Mouse (Mus musculus): Measurements from ENCODE around the gene Rnf150. TPM values are rescaled to one million over a fixed set of nuclear protein-coding genes. Genes with fewer than 3 reads are reported as not detected.
A peak's percentile ranks its signal among the peaks of the same experiment; 100 is the strongest.

Rnf150 gene
- polyA plus RNA-seq, 1 experiment from 2014 or later: 1.5 TPM

GRCm38 (mm10) chr8:82846730-82847129, 16.4 kb upstream of the Rnf150 start:
- DNase-seq (ENCODE audit: low spot score): no peak
- 90% methylated on average over 4 of the region's 4 CpGs for WGBS
- Histone ChIP-seq H3K4me3 (ENCODE audit: low read depth, low read length) (no peak overlapping the region), H3K4me1 (replicated peaks; ENCODE audit: control insufficient read depth, insufficient read depth, low read length) (no peaks in the 10 kb centered on the region), H3K9me3 (ENCODE audit: control insufficient read depth, low read length) (no peaks in the 10 kb centered on the region), H3K9ac (ENCODE audit: low read length) (no peak overlapping the region), H3K27ac (ENCODE audit: low read depth, low read length) (no peak overlapping the region), H3K27me3 (ENCODE audit: control insufficient read depth, insufficient read depth, low read length) (no peaks in the 10 kb centered on the region), H3K36me3 (ENCODE audit: control insufficient read depth, insufficient read depth, low read length) (no peaks in the 10 kb centered on the region), H3K4me2 (ENCODE audit: low read depth, low read length, severe bottlenecking) (no peak overlapping the region)
- ATAC-seq (replicated peaks; ENCODE audit: low FRiP score): no peak

- H3K4me2 ChIP-seq (ENCODE audit: low read depth, low read length, severe bottlenecking): no peak overlapping the region
- H3K4me3 ChIP-seq (ENCODE audit: low read depth, low read length): no peak overlapping the region
- WGBS: 79% methylated on average over 9 of the region's 9 CpGs
- no peak overlapping the region for H3K27ac ChIP-seq (ENCODE audit: low read depth, low read length)
- no peaks in the 10 kb centered on the region for H3K36me3 ChIP-seq (ENCODE audit: control insufficient read depth, insufficient read depth, low read length)
- DNase-seq (ENCODE audit: low spot score) (no peak), ATAC-seq (replicated peaks; ENCODE audit: low FRiP score) (no peak)
- H3K9me3 ChIP-seq (ENCODE audit: control insufficient read depth, low read length): no peaks in the 10 kb centered on the region
- H3K9ac ChIP-seq (ENCODE audit: low read length): no peak overlapping the region
- H3K4me1 ChIP-seq (replicated peaks; ENCODE audit: control insufficient read depth, insufficient read depth, low read length): no peaks in the 10 kb centered on the region
- H3K27me3 ChIP-seq (ENCODE audit: control insufficient read depth, insufficient read depth, low read length): no peaks in the 10 kb centered on the region
Measured at GRCm38 (mm10) chr8:82858541-82859342, 4.4 kb upstream of the Rnf150 start.

GRCm38 (mm10) chr8:82859343-82859620, 3.9 kb upstream of the Rnf150 start:
- ATAC-seq (replicated peaks; ENCODE audit: low FRiP score) (no peak), DNase-seq (ENCODE audit: low spot score) (no peak)
- H3K9ac ChIP-seq (ENCODE audit: low read length): no peak overlapping the region
- 86% methylated on average over 2 of the region's 2 CpGs for WGBS
- no peaks in the 10 kb centered on the region for H3K27me3 ChIP-seq (ENCODE audit: control insufficient read depth, insufficient read depth, low read length)
- no peak overlapping the region for H3K4me3 ChIP-seq (ENCODE audit: low read depth, low read length)
- H3K27ac ChIP-seq (ENCODE audit: low read depth, low read length): no peak overlapping the region
- no peaks in the 10 kb centered on the region for H3K36me3 ChIP-seq (ENCODE audit: control insufficient read depth, insufficient read depth, low read length)
- H3K9me3 ChIP-seq (ENCODE audit: control insufficient read depth, low read length): no peaks in the 10 kb centered on the region
- H3K4me2 ChIP-seq (ENCODE audit: low read depth, low read length, severe bottlenecking): no peak overlapping the region
- no peaks in the 10 kb centered on the region for H3K4me1 ChIP-seq (replicated peaks; ENCODE audit: control insufficient read depth, insufficient read depth, low read length)

GRCm38 (mm10) chr8:82863745-82864520, 777 bp downstream of the Rnf150 start:
- H3K27ac ChIP-seq (ENCODE audit: low read depth, low read length): peak overlapping the region; percentile 13; the same call in 1 of the 2 replicates
- ATAC-seq (replicated peaks; ENCODE audit: low FRiP score): peak; percentile 76
- under 1% methylated on average over 74 of the region's 80 CpGs for WGBS
- no peaks in the 10 kb centered on the region for H3K27me3 ChIP-seq (ENCODE audit: control insufficient read depth, insufficient read depth, low read length)
- no peaks in the 10 kb centered on the region for H3K4me1 ChIP-seq (replicated peaks; ENCODE audit: control insufficient read depth, insufficient read depth, low read length)
- H3K4me3 ChIP-seq (ENCODE audit: low read depth, low read length): peak overlapping the region; percentile 54
- H3K36me3 ChIP-seq (ENCODE audit: control insufficient read depth, insufficient read depth, low read length): no peaks in the 10 kb centered on the region
- no peaks in the 10 kb centered on the region for H3K9me3 ChIP-seq (ENCODE audit: control insufficient read depth, low read length)
- peak; percentile 84 for DNase-seq (ENCODE audit: low spot score)
- H3K4me2 ChIP-seq (ENCODE audit: low read depth, low read length, severe bottlenecking): peak overlapping the region; percentile 71
- H3K9ac ChIP-seq (ENCODE audit: low read length): peak overlapping the region; percentile 81

- H3K27ac ChIP-seq (ENCODE audit: low read depth, low read length): no peak overlapping the region
- WGBS: 2% methylated on average over 10 of the region's 10 CpGs
- ATAC-seq (replicated peaks; ENCODE audit: low FRiP score): peak; percentile 42; the same call in 1 of the 2 replicates
- peak overlapping the region; percentile 54 for H3K4me3 ChIP-seq (ENCODE audit: low read depth, low read length)
- peak overlapping the region; percentile 81 for H3K9ac ChIP-seq (ENCODE audit: low read length)
- H3K4me2 ChIP-seq (ENCODE audit: low read depth, low read length, severe bottlenecking): peak overlapping the region; percentile 71
- H3K4me1 ChIP-seq (replicated peaks; ENCODE audit: control insufficient read depth, insufficient read depth, low read length): no peaks in the 10 kb centered on the region
- H3K9me3 ChIP-seq (ENCODE audit: control insufficient read depth, low read length): no peaks in the 10 kb centered on the region
- no peak for DNase-seq (ENCODE audit: low spot score)
- H3K27me3 ChIP-seq (ENCODE audit: control insufficient read depth, insufficient read depth, low read length): no peaks in the 10 kb centered on the region
- no peaks in the 10 kb centered on the region for H3K36me3 ChIP-seq (ENCODE audit: control insufficient read depth, insufficient read depth, low read length)
Measured at GRCm38 (mm10) chr8:82864521-82864818, 1.3 kb downstream of the Rnf150 start.

GRCm38 (mm10) chr8:82865239-82865638, 2.1 kb downstream of the Rnf150 start:
- H3K9ac ChIP-seq (ENCODE audit: low read length): peak overlapping the region; percentile 81; the same call in 1 of the 2 replicates
- H3K4me1 ChIP-seq (replicated peaks; ENCODE audit: control insufficient read depth, insufficient read depth, low read length): no peaks in the 10 kb centered on the region
- no peaks in the 10 kb centered on the region for H3K9me3 ChIP-seq (ENCODE audit: control insufficient read depth, low read length)
- H3K4me2 ChIP-seq (ENCODE audit: low read depth, low read length, severe bottlenecking): peak overlapping the region; percentile 71; the same call in 1 of the 2 replicates
- no peak for DNase-seq (ENCODE audit: low spot score)
- WGBS: 52% methylated on average over 5 of the region's 5 CpGs
- no peak overlapping the region for H3K27ac ChIP-seq (ENCODE audit: low read depth, low read length)
- H3K4me3 ChIP-seq (ENCODE audit: low read depth, low read length): peak overlapping the region; percentile 54
- ATAC-seq (replicated peaks; ENCODE audit: low FRiP score): no peak
- no peaks in the 10 kb centered on the region for H3K27me3 ChIP-seq (ENCODE audit: control insufficient read depth, insufficient read depth, low read length)
- no peaks in the 10 kb centered on the region for H3K36me3 ChIP-seq (ENCODE audit: control insufficient read depth, insufficient read depth, low read length)

- H3K27me3 ChIP-seq (ENCODE audit: control insufficient read depth, insufficient read depth, low read length): no peaks in the 10 kb centered on the region
- no peaks in the 10 kb centered on the region for H3K36me3 ChIP-seq (ENCODE audit: control insufficient read depth, insufficient read depth, low read length)
- no peaks in the 10 kb centered on the region for H3K4me1 ChIP-seq (replicated peaks; ENCODE audit: control insufficient read depth, insufficient read depth, low read length)
- no peaks in the 10 kb centered on the region for H3K9me3 ChIP-seq (ENCODE audit: control insufficient read depth, low read length)
- no peak overlapping the region for H3K9ac ChIP-seq (ENCODE audit: low read length)
- H3K4me2 ChIP-seq (ENCODE audit: low read depth, low read length, severe bottlenecking): no peak overlapping the region
- no peak overlapping the region for H3K4me3 ChIP-seq (ENCODE audit: low read depth, low read length)
- DNase-seq (ENCODE audit: low spot score) (no peak), ATAC-seq (replicated peaks; ENCODE audit: low FRiP score) (no peak)
- WGBS: 78% methylated on average over 1 of the region's 1 CpGs
- no peak overlapping the region for H3K27ac ChIP-seq (ENCODE audit: low read depth, low read length)
Measured at GRCm38 (mm10) chr8:82866251-82866650, 3.1 kb downstream of the Rnf150 start.

- Histone ChIP-seq H3K9ac (ENCODE audit: low read length) (no peak overlapping the region), H3K9me3 (ENCODE audit: control insufficient read depth, low read length) (no peaks in the 10 kb centered on the region), H3K4me2 (ENCODE audit: low read depth, low read length, severe bottlenecking) (no peak overlapping the region), H3K36me3 (ENCODE audit: control insufficient read depth, insufficient read depth, low read length) (no peaks in the 10 kb centered on the region), H3K4me1 (replicated peaks; ENCODE audit: control insufficient read depth, insufficient read depth, low read length) (no peaks in the 10 kb centered on the region), H3K27me3 (ENCODE audit: control insufficient read depth, insufficient read depth, low read length) (no peaks in the 10 kb centered on the region), H3K4me3 (ENCODE audit: low read depth, low read length) (no peak overlapping the region), H3K27ac (ENCODE audit: low read depth, low read length) (no peak overlapping the region)
- ATAC-seq (replicated peaks; ENCODE audit: low FRiP score): no peak
- 81% methylated on average over 4 of the region's 4 CpGs for WGBS
- no peak for DNase-seq (ENCODE audit: low spot score)
Measured at GRCm38 (mm10) chr8:82870840-82871490, 7.8 kb downstream of the Rnf150 start.

All from forebrain, embryonic 11.5 days (tissue).